Mouse (Mus musculus): ENCODE measurements at regions not wholly inside any gene's neighbourhood (a gene's known extent, or its start where the extent isn't known, plus 50 kb on each side); places are given as distances from the start of the nearest gene placed in this dataset.

GRCm38 (mm10) chr12:10445738-10446137 is 55.2 kb downstream of the Rdh14 start:
- TF ChIP-seq POLR2A (IDR thresholded peaks at IDR 0.05; ENCODE audit: low read depth, low read length) (no peak), CTCF (IDR thresholded peaks at IDR 0.05; ENCODE audit: extremely low read depth, insufficient read length, insufficient replicate concordance, low read depth, low read length) (no peak)

All from small intestine, adult 2 months (tissue).